Mouse (Mus musculus) neural tube, embryonic 15.5 days (tissue): ENCODE measurements at regions not wholly inside any gene's neighbourhood (a gene's known extent, or its start where the extent isn't known, plus 50 kb on each side); places are given as distances from the start of the nearest gene placed in this dataset.

Experiments
- ATAC-seq: fragments of 200-750 bp; cut with Nextera tagmentation; 2 replicates; pipeline ENCODE4 v1.8.0; 2017; ENCODE audit warnings: mild to moderate bottlenecking, moderate TSS enrichment, moderate library complexity; ENCODE audit not compliant: low FRiP score
- H3K27ac ChIP-seq: fragments of 300-500 bp; sonication (generic); replicated peaks from 2 replicates; pipeline ENCODE4 v1.5.1; 2015; ENCODE audit warnings: mild to moderate bottlenecking, inconsistent platforms
- H3K27me3 ChIP-seq: fragments of 300-500 bp; sonication (generic); replicated peaks from 2 replicates; pipeline ENCODE4 v1.6.1; 2015; ENCODE audit warnings: inconsistent platforms
- H3K36me3 ChIP-seq: fragments of 300-500 bp; sonication (generic); 2 replicates; pipeline ENCODE4 v1.6.1; 2015; ENCODE audit warnings: inconsistent platforms
- H3K4me1 ChIP-seq: fragments of 300-500 bp; sonication (generic); 2 replicates; pipeline ENCODE4 v1.6.1; 2015; ENCODE audit warnings: inconsistent platforms
- H3K4me2 ChIP-seq: fragments of 300-500 bp; sonication (generic); 2 replicates; pipeline ENCODE4 v1.6.1; 2015; ENCODE audit warnings: inconsistent platforms, mild to moderate bottlenecking, moderate library complexity
- H3K4me3 ChIP-seq: fragments of 300-500 bp; sonication (generic); replicated peaks from 2 replicates; pipeline ENCODE4 v1.5.1; 2015; ENCODE audit warnings: mild to moderate bottlenecking, inconsistent platforms
- H3K9ac ChIP-seq: fragments of 300-500 bp; sonication (generic); replicated peaks from 2 replicates; pipeline ENCODE4 v1.6.1; 2015; ENCODE audit warnings: mild to moderate bottlenecking, inconsistent platforms
- H3K9me3 ChIP-seq: fragments of 300-500 bp; sonication (generic); replicated peaks from 2 replicates; pipeline ENCODE4 v1.6.1; 2016; ENCODE audit warnings: inconsistent platforms
- WGBS: fragments of 180-500 bp; shearing (Covaris S2); methylation state at CpG from one replicate; pipeline ENCODE4 v1.1.7; 2015; ENCODE audit warnings: mixed read lengths; 5-methylcytosine and 5-hydroxymethylcytosine counted together

- Histone ChIP-seq H3K4me1 (no peaks in the 10 kb centered on the region), H3K4me3 (no peak overlapping the region), H3K27me3 (no peaks in the 10 kb centered on the region), H3K9ac (no peak overlapping the region), H3K27ac (no peak overlapping the region), H3K9me3 (no peaks in the 10 kb centered on the region), H3K4me2 (no peak overlapping the region), H3K36me3 (no peaks in the 10 kb centered on the region)
- no peak for ATAC-seq
- 79% methylated on average over 5 of the region's 5 CpGs for WGBS
Observed at GRCm38 (mm10) chr2:131403543-131404217, 51.0 kb upstream of the Rnf24 start.
